Mouse (Mus musculus) gastrocnemius, postnatal 36 days (tissue): ENCODE measurements at regions not wholly inside any gene's neighbourhood (a gene's known extent, or its start where the extent isn't known, plus 50 kb on each side); places are given as distances from the start of the nearest gene placed in this dataset.

Source experiments
- DNase-seq, 2 experiments: peaks; one replicate each; pipeline ENCODE4 v3.0.0; 2022
- intact Hi-C: fragments of 180-260 bp; cut with DNase I; formaldehyde crosslinking; loops from one replicate; pipeline ENCODE4 v1.15.1; 2025

GRCm38 (mm10) chr2:54033277-54033676, 52.1 kb downstream of the Rprm start:
- peak in 1 of 2 experiments; percentile 4 for DNase-seq

DNA sequence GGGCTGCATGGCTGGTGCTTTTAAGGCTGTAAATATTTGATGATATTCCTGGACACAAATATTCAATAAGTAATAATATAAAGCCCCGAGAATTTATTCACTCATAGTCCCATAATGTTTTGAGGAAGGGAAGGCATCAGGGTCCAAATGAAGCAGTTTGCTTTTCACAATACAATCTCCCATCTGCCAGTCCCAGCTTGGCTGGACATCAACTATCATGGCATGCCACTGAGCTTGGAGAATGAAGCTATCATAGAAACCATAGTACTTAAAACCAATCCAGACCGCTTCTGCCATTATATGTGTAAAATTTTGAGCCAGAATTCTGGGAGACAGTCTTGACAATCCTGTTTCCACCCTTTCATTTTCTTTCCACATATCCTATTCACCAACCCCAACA, 56.5 kb downstream of the Rprm start:
- intact Hi-C loops: no loop called here
- DNase-seq: no peak

More at GRCm38 (mm10) chr2:54033277-54033676, 52.1 kb downstream of the Rprm start:
- intact Hi-C loops: no loop called here

- intact Hi-C loops: no loop called here
- no peak for DNase-seq
Observed at GRCm38 (mm10) chr2:54022708-54023107, 62.6 kb downstream of the Rprm start.

DNA sequence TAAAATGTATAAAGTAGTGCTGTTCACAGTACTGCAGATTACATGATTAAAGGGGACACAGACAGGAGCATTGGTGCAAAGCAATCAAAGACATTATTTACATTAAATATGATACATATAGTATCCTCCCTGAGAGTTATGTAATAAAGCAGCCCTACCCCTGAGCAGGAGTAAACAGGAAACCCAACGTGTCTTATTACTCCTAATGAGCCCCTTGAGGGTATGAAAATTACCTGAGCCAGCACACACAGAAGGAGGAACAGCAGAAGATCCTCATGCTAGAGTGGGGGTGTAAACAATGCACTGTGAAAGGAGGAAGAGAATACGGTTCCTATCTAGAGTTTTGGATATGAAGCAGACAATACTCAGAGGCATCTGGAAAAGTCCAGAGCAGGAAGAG, 95.2 kb downstream of the Rprm start:
- intact Hi-C loops: no loop called here
- no peak for DNase-seq

DNA sequence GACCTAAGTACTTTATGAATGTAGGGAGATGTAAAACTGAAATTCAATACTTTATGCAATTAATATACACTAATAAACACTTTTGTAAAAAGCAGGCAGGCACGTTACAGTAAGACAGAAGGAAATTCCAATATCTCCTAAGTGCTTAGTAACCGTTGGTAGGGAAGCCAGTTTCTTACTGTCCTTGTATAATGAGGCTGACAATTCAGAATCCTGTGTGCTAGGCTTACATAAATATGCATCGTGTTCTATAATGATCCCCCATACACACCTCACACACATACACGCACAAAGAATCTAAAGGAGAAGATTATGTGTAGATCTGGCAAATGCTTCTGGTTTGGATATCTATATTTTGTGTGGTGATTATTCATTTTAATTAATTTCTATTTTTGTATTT, 109.6 kb downstream of the Rprm start:
- intact Hi-C loops: no loop called here
- no peak for DNase-seq

DNA sequence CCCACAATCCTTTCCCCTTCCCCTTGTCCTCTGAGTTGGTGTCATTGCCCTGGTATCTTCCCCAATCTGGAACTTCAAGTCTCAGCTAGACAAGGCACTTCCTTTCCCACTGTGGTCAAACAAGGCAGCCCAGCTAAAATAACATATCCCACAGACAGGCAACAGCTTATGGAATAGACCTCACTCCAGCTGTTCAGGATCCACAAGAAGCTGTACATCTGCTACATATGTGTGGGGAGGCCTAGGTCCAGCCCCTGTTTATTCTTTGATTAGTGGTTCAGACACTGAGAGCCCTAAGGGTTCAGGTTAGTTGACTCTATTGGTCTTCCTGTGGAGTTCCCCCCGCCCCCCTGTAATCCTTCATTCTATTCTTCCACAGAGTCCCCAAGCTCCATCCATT, 124.9 kb downstream of the Rprm start:
- intact Hi-C loops: no loop called here
- no peak for DNase-seq

DNA sequence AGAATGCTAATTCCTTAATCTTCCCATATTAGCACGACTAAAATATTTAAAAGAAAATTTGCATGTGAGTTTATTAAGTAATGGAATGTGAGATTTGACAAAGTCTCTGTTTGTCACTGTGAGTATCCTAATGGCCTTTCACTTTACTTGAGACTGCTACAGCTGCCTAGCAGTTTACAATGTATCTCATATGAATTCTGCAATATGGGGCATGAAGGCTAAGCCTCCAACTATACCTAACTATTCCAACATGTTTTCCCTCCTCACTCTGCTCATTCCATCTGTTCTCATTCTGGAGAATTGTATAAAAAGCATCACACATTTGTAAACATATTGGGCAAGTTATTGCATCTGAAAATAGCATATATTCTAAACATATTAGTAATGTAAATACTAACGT, 137.1 kb downstream of the Rprm start:
- intact Hi-C loops: no loop called here
- no peak for DNase-seq

GRCm38 (mm10) chr2:53947534-53947933, 137.8 kb downstream of the Rprm start:
- DNase-seq: no peak
- intact Hi-C loops: no loop called here

- intact Hi-C loops: no loop called here
- no peak for DNase-seq
Observed at GRCm38 (mm10) chr2:53911857-53912256, 173.5 kb downstream of the Rprm start.
